Mouse (Mus musculus) large intestine, adult 2 months (tissue): ENCODE results near the gene Gm20388. TPM values are rescaled to one million over a fixed set of nuclear protein-coding genes. Genes with fewer than 3 reads are reported as not detected.

Experiments
- DNase-seq: peaks from one replicate; pipeline ENCODE4 v3.0.0-alpha.2; 2012; ENCODE audit warnings: low read depth, low spot score
- WGBS: fragments of 180-500 bp; shearing (Covaris S2); methylation state at CpG from one replicate; pipeline ENCODE4 v1.1.7; 2018; 5-methylcytosine and 5-hydroxymethylcytosine counted together
- polyA plus RNA-seq: library from polyadenylated mRNA; depleted of rRNA; stranded (reverse); fragments of >200 nt; gene quantifications from 2 replicates; pipeline ENCODE4 v1.2.3, GENCODE M21; 2012

Gene Gm20388
- polyA plus RNA-seq, 1 experiment, result 31.5 TPM

DNA sequence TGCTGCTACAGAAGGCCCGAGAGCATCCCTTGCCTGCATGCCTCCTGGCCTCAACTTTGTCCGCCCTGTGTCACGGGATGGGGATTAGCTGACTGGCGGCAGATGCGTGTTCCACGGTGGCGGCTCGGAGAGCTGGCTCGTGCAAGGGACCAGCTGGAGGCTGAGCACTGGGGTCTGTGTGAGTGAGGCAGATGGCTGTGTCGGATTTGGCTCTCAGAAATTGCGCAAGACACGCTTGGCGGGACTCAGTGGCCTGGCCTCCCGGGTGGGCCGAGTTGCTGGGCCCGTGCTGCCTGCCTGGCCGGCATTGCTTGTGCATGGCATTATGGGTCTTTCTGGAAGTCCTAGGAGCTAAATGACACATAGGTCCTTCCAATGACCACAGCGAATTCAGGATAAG, 398.7 kb downstream of the Gm20388 start:
- no peak for DNase-seq
- 80% methylated on average over 18 of the region's 18 CpGs for WGBS

DNA sequence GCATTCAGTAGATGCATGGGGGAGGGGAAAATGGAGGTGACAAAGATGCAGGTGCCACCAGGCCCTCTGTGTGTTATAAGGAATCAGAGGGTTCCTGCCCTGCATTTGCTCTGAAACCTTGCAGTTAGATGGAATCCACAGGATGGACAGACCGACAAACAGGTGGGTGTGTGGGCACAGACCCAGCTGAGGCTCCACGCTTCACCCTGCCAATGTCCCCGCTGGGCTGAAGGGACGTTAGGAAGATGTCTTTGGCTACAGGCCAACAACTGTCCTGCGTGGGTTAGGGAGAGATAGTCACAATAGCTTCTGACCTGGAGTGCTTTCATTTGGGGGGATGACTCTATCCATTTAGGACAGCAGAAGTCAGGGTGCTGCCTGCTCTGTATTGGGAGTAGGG, 399.4 kb downstream of the Gm20388 start:
- no peak for DNase-seq
- 62% methylated on average over 5 of the region's 5 CpGs for WGBS

DNA sequence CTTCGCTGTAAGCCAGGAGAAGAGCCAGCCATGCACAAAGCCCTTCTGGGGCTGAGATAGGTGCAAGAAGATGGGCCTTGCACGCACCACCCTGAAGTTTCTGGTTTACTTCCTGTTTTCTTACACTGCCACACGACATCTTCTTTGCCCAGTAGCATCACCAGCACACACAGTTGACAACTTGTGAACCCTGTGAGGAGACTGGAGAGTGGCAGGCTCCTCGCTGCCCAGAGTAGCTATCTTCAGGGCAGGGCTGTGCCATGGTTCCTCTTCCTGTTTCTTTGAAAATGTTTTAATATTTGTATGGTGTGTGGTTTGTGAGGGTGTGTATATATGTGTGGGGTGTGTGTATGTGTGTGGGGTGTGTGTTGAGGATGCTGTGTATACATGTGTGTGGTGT, 401.8 kb downstream of the Gm20388 start:
- no peak for DNase-seq
- WGBS, result 83% methylated on average over 4 of the region's 4 CpGs

DNA sequence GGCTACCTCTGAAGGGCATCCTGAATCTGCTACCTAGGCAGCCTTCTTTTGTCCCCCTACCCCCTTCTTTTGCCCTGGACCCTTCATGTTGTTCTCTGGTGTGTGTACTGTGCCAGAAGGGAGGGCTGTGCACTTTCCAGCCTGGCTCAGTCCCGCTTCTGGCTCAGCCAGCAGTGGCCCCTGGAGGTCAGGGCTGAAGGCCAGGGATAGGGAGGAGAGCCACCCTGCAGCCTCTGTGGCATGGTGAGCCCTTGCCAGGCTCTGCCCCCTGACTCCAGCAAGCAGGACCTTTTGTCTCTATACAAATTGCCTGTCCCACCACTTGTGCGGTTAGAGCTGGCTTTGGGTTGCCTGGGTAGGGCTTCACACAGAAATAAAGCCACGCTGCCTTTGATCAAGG, 403.0 kb downstream of the Gm20388 start:
- WGBS, result 88% methylated on average over 3 of the region's 3 CpGs
- no peak for DNase-seq

DNA sequence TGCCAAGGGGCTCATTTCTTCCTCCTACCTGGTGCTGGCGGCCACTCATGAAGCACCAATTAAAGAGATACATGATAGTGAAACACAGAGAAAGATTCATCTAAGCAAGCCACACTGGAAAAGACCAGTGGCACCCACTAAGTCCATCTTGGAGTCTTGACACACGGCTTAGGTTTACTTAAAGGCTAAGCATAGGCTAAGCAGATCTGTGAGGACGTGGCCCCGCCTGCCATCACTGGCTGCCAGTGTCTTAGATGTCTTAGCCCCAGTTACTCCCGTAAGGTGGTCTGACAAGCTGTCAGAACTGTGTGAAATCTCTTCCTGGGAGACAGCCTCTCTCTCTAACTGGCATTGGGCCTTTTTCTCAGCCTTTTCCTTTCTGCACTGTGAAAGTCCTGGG, 404.3 kb downstream of the Gm20388 start:
- DNase-seq, result no peak
- WGBS, result 92% methylated on average over 5 of the region's 5 CpGs

DNA sequence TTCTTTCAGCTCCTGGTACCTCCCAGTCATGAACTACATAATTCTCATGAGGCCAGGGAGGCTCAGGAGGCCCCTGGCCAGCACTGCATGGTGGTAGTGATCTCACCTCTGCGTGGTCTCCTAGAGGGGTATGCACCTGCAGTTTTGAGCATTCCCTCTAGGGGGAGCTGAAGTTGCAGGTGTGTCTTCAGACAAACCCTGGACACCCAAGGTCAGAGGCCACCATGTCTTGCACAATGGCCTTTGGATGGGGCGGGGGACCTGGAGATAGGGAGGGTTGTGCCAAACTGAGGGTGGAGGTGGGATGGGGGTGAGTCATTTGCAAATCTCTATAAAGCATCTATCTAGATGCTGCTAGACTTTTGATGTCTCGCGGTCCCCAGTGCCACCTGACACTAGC, 405.0 kb downstream of the Gm20388 start:
- DNase-seq, result no peak

DNA sequence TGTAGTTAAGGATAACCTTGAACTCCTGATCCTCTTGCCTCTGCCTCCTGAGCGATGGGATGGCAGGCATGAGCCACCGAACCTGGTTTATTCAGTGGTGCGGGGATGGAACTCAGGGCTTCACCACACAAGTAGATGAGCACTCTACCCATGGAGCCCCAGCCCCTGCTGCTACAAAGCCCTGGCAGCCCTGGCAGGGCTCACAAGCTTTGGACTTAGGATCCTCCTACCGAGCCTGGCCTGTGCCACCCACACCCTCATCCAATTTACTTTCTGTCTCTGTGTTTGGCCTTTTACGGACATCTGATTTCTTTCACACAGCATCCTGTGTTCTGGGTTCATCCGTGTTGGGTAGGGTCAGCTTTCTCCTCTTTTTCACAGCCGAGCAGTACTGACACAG, 406.1 kb downstream of the Gm20388 start:
- WGBS, result 81% methylated on average over 7 of the region's 7 CpGs
- no peak for DNase-seq

More for the DNA sequence above, 405.0 kb downstream of the Gm20388 start:
- WGBS, result 91% methylated on average over 4 of the region's 4 CpGs

DNA sequence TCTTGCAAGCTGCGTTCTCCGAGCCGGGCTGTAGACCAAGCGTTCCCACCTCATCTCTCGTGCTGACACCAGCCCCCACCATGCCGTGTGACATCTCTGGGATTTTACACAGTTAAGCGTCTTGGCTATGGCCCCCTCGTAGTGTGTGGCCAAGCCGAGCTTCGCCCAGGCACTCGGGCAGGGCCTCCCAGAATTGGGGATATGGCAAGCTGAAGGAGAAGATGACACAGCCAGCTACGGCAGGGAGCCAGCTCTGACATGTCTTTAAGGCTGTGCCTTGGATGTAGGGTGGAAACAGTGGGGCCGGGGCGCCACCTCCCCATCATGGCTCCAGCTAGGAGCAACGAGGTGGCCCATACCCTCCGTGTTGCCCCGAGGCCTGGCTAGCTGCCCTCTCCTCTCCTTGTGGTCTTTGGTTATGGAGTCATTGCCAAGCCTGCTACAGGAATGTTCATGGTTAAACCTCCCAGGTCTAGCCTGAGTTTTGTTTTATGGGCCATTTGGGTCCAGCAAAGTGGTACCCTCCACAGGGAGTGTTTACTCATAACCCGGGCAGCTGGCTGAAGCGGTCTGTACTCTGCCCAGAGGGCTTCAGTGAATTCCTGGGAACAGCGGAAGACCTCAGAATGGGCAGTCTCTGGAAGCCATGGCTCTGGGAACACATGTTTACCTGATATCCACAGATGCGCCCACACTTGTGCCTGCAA, 406.6 kb downstream of the Gm20388 start:
- WGBS, result 79% methylated on average over 21 of the region's 21 CpGs
- DNase-seq, result no peak

DNA sequence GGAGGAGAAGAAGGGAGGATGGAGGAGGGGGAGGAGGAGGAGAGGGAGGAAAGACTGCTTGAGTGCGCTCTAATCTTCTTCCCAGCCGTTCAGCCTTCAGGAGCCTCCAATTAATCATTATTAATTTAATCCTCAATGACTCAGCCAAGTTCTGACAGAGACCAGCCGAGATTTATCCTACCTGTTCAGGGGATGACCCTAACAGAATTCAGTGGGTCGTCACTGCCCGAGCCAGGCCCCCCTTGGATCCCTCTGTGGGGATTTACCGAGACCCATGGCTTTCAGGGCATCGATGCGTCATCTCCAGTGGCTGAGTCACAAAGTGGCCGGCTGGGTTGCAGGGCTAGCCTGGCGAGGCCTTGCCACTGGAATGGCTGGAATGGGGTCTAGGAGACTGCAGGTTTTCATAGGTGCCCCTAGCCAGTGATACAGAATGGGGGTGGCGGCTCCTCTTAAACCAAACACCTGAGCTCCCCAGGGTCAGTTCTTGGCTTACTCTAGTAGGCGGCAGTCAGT, 407.9 kb downstream of the Gm20388 start:
- DNase-seq, result no peak
- WGBS, result 84% methylated on average over 12 of the region's 12 CpGs

DNA sequence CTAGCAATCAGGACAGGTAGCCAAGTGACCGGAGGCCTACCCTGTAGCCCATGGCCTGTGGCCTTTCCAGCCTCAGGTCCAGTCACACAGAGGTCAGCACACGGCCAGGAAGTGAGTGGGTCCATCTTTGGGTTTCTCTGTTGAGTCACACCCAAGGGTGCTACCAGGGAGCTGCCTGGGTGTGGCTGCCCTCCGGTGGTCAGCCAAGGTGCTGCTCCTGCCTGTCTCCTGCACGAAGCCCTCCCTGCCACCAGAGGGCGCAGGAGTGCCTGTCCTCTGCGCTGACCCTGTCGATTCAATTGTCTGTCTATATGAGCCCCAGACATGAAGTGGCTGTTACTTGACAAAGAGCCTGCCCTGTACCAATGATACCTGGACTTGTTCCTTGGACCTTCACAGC, 408.8 kb downstream of the Gm20388 start:
- WGBS, result 13% methylated on average over 7 of the region's 7 CpGs
- DNase-seq, result no peak

DNA sequence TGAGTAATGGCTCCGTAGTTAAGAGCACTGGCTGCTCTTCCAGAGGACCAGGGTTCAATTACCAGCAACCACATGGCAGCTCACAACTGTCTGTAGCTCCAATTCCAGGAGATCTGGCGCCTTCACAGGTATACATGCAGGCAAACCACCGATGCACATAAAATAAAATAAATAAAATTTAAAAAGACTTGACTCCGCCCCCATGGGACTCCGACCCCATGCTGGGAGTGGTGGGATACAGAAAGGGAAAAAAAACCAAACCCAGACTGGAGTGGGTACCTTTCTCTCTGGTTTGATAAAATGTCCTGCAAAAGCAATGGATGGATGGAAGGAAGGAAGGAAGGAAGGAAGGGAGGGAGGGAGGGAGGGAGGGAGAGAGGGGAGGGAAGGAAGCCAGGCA, 409.5 kb downstream of the Gm20388 start:
- DNase-seq, result no peak
- WGBS, result 72% methylated on average over 5 of the region's 5 CpGs

DNA sequence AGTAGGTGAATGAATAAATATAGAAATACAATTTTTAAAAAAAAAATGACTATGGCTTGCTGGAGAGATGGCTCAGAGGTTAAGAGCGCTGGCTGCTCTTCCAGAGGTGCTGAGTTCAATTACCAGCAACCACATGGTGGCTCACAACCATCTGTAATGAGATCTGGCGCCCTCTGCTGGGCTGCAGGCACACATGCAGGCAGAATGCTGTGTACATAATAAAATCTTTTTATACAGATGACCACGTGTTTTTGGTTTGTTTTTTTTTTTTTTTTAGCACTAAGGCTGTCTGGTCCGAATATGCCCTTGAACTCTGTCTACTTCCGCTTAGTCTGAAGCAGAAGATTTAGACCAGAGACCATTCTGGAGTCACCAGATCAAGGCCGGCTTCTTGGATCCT, 411.1 kb downstream of the Gm20388 start:
- no peak for DNase-seq
- 55% methylated on average over 6 of the region's 6 CpGs for WGBS

DNA sequence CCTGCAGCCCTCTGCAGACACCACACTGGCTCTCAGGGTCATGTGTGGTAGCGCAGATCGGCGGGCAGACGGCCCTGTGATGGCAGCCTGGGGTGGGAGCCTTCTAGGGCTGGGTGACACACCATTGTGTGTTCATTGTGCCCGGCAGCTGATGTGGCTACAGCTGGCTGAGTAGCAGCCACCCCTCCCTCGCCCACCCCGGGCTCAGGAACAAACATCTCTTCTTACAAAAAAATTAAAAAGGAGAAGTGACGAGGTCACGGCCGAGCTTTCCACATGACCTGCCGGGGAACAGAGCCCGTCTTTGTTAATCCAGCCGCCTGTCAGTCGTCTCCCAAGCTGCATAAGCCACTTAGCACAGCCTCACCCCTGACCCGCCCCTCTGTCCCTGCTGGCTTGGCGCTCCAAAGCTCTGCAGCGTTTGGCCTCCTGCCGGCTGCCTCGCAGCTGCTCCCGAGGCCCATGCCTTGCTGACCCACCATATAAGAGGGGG, 412.4 kb downstream of the Gm20388 start:
- DNase-seq, result no peak
- WGBS, result 7% methylated on average over 20 of the region's 20 CpGs

DNA sequence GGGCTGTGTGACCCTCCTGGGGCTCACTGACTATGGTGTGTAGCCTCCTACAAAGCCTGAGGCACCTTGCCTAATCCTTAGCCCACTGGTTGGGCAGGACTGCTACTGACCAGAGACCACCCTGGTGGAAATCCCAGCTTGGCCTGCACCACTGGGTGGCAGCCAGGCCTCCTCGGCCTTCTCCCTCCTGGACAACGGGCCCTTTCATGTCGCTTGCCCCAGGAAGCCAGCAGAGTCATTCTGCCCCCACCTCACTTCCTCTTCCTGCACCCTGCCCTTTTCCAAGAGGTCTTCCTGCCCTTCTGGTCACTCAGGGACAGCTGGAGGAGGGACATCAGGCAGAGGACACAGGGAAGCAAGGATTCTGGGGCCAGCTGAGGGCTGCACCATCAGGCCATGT, 413.9 kb downstream of the Gm20388 start:
- no peak for DNase-seq
- WGBS, result 42% methylated on average over 3 of the region's 3 CpGs

DNA sequence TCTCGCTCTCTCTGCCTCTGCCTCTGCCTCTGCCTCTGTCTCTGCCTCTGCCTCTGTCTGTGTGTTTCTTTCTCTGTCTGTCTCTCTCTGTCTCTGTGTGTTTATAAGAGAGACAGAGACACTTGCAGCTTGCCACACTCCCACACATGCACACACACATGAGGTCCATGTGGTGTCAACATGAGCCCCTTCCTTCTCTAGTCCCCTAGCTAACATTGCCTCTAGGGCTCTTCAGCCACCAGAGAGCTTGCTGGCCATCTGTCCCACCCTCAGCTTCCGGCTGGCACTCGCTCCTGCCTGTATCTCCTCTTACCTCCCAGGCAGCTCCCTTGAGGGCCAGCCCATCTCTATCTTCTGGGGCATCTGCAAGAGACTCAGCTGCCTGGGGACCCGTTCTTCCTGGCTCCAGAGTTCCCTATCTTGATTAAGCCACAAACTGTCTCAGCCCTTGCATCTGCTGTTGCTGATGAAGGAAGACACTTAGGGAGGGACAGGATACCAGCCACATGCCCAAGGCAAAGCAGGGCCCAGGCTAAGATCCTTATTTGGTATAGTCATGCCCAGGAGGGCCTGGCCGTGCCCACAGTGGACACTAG, 414.6 kb downstream of the Gm20388 start:
- WGBS, result 80% methylated on average over 5 of the region's 5 CpGs

DNA sequence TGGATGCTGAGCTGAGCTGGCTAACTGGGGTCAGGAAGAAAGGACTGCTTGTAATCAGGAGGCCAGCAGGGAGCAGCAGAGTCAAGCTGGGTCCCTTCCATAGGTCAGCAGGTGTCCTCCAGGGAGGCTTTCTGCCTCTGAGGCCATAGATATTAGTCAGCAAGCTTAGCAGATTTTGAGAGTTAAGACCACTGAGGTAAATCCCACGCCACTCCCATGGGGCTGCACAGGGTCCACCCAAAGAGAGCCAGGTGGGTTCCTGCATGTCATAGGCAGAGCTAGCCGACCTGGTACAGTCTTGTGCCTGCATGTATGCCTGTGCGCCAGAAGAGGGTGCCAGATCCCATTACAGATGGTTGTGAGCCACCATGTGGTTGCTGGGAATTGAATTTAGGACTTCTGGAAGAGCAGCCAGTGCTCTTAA, 416.5 kb downstream of the Gm20388 start:
- WGBS, result 76% methylated on average over 3 of the region's 3 CpGs
- no peak for DNase-seq

More for the DNA sequence above, 414.6 kb downstream of the Gm20388 start:
- no peak for DNase-seq

DNA sequence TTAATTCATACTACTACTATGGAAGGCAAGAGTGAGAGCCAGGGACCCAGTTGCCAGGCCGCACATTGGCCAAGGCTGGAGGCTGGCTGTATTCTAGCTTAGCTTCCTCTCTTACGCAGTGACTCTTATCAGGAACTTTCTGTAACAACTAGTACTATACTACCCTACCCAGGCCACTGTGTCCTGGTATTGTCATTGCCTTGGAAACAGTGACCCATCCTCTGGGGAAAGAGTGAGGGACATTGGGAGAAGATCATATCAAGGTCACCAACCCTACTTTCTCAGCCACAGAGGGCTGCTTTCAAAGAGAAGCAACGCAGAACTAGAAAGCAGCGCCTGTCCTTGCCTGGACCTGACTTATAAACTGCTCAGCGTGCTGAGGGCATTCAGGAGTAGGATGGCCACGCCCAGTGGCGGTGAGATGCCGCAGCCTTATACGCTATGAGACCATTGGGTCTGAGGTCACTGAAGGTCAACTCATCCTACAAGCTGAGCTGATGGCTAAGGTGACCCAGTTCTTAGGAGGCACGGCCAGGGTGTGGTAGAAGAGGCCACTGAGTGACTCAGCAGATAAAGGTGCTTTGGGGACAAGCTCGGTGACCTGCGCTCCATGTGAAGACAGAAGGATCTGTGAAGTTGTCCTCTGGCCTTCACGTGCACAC, 417.9 kb downstream of the Gm20388 start:
- DNase-seq, result no peak
- WGBS, result 75% methylated on average over 13 of the region's 13 CpGs

DNA sequence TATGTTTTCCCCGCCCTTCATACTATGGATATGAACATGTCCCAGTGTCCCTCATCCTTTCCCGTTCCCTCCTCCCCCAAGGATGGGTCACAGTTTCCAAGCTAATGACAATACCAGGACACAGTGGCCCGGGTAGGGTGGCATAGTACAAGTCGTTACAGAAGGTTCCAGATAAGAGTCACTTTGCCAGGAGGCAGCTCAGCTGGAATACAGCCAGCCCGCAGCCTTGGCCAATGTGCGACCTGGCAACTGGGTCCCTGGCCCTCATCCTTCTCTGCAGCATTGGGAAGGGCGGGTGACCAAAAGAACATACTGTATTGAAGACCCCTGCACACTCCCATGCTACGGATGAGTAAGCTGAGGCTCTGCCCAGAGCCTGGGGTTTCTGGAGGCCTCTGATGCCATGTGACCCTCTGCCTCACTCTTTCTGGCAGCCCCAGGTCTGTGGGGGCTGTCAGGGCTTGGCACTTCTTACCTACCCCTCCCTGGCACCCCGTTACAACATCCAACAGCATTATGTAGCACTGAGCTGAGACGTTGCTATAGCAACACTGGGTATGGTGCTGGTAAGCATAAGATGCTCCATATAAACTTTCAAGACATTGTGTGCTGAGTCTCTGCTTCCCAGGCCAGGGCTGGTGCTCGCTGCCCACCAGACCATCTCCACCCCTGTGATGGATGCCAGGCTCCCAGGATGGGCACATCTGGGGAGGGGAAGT, 418.5 kb downstream of the Gm20388 start:
- no peak for DNase-seq
- WGBS, result 74% methylated on average over 11 of the region's 11 CpGs

DNA sequence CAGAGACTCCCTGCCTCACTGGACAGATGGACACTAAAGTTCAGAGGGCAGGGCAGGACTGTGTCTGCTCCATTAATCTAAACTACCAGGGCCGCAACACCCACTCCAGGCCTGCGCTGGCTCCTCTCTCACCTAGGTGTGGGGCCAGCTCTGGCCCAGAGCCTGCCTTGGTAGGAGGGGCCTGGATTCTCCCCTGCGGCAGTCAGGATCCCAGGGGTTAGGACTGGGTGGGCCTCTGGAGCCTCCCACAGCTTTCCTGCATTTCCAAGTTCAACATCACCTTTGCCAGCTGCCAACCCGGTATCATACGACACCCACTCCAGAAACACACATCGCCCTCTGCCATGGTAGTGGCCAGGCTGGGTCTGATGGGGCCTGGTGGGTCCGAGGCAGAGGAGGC, 420.4 kb downstream of the Gm20388 start:
- WGBS, result 83% methylated on average over 7 of the region's 7 CpGs
- no peak for DNase-seq
